Mouse (Mus musculus) thymus, adult 2 months (tissue): ENCODE data around the gene Rps6kl1.

ENCODE experiments used
- CTCF ChIP-seq: fragments of 200-500 bp; IDR thresholded peaks from 2 replicates; pipeline ENCODE4 v1.5.1; 2012; ENCODE audit warnings: mild to moderate bottlenecking, control low read depth, low read length, moderate library complexity, borderline replicate concordance; ENCODE audit not compliant: control insufficient read depth, poor library complexity, insufficient read depth; ENCODE audit errors: extremely low read depth
- POLR2A ChIP-seq: fragments of 200-500 bp; IDR thresholded peaks from 2 replicates; pipeline ENCODE4 v1.6.1; 2012; ENCODE audit warnings: mild to moderate bottlenecking, low read length, control low read depth, moderate library complexity; ENCODE audit not compliant: control insufficient read depth, poor library complexity, insufficient read depth; ENCODE audit errors: extremely low read depth

GRCm38 (mm10) chr12:85193923-85194622, 43.0 kb upstream of the Rps6kl1 start:
- TF ChIP-seq POLR2A (no peak), CTCF (no peak)
